Mouse (Mus musculus): Measurements from ENCODE around the gene Mkrn2os.

DNA sequence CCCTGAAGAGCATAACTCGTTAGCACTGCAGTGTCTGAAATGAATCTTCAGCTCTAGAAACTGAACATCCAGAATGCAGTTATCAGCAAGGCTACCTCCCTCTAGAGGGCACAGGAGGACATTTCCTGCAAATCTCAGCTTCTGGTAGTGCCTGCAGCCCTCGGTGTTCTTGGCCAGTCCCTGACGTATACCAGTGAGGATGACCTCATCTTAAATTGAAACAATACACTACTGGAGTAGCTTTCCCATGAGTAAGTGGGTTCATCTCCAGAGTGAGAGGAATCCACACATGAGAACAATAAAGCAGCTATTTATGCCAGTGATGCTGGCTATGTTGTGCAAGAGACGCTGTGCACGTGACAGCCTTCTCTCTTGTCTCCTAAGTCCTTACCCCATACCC lies 36.9 kb downstream of the Mkrn2os start:
- peak; percentile 38 for TF ChIP-seq CTCF (IDR thresholded peaks at IDR 0.05; ENCODE audit: extremely low read depth, insufficient read depth, low read length)
- no peak for TF ChIP-seq POLR2A (IDR thresholded peaks at IDR 0.05; ENCODE audit: extremely low read depth, insufficient read depth, low read length)
